Mouse (Mus musculus) central nervous system, embryonic 14 days (tissue): Measurements from ENCODE around the gene Tmprss6. TPM values are rescaled to one million over a fixed set of nuclear protein-coding genes. Genes with fewer than 3 reads are reported as not detected.

Source experiments
- polyA plus RNA-seq: library from polyadenylated mRNA; depleted of rRNA; stranded (reverse); fragments of >200 nt; gene quantifications from 2 replicates; pipeline ENCODE4 v1.2.3, GENCODE M21; 2012; rRNA removed

Tmprss6 gene
- polyA plus RNA-seq = 0.22 and 0.23 TPM in 2 replicates

GRCm38 (mm10) chr15:78468379-78468937 is at the start of gene Tmprss6:
Tmprss6 (minus strand) TSS chr15:78468634.

GRCm38 (mm10) chr15:78494968-78495406 is 26.6 kb upstream of the Tmprss6 start, which contains the start of gene Il2rb:
Il2rb (minus strand) TSS chr15:78495271.

GRCm38 (mm10) chr15:78428391-78429138 is 39.9 kb downstream of the Tmprss6 start, which contains the start of gene Kctd17:
Kctd17 (plus strand) TSS chr15:78428564.

GRCm38 (mm10) chr15:78406293-78406934 is 62.0 kb downstream of the Tmprss6 start, which contains the start of gene Mpst:
Mpst (plus strand) TSS chr15:78406416.

GRCm38 (mm10) chr15:78405517-78406211 is 62.8 kb downstream of the Tmprss6 start, which contains the start of gene Tst:
Tst (minus strand) TSS chr15:78405907.

GRCm38 (mm10) chr15:78395478-78395962 is 72.9 kb downstream of the Tmprss6 start, which contains the start of gene Tex33:
Tex33 (minus strand) TSS chr15:78395912.

Other genes with a start within 250 kb of the Tmprss6 start
- 1.8 and 2.5 TPM in 2 replicates for gene Ncf4, start 223.8 kb downstream of the Tmprss6 start, polyA plus RNA-seq
- 0.61 and 0.89 TPM in 2 replicates for gene Csf2rb2, start 162.9 kb downstream of the Tmprss6 start, polyA plus RNA-seq
- gene Csf2rb, start 142.9 kb downstream of the Tmprss6 start, polyA plus RNA-seq = 1.2 and 1.9 TPM in 2 replicates
- 0.16 TPM in 1 of 2 replicates, not detected in the other for gene Tex33, start 72.7 kb downstream of the Tmprss6 start, polyA plus RNA-seq
- gene Tst, start 62.7 kb downstream of the Tmprss6 start, polyA plus RNA-seq = 11.1 and 12.4 TPM in 2 replicates
- 76.1 and 98.9 TPM in 2 replicates for gene Mpst, start 62.2 kb downstream of the Tmprss6 start, polyA plus RNA-seq
- gene Kctd17, start 40.1 kb downstream of the Tmprss6 start, polyA plus RNA-seq = 257 and 286 TPM in 2 replicates
- gene Il2rb, start 26.6 kb upstream of the Tmprss6 start, polyA plus RNA-seq = 0.10 and 0.18 TPM in 2 replicates
- 13.6 and 27.7 TPM in 2 replicates for gene C1qtnf6, start 62.8 kb upstream of the Tmprss6 start, polyA plus RNA-seq
- gene Sstr3, start 76.1 kb upstream of the Tmprss6 start, polyA plus RNA-seq = 1.4 and 3.2 TPM in 2 replicates
- gene Rac2, start 104.1 kb upstream of the Tmprss6 start, polyA plus RNA-seq = 11.1 and 11.7 TPM in 2 replicates
- gene Cyth4, start 128.4 kb upstream of the Tmprss6 start, polyA plus RNA-seq = 6.1 and 6.3 TPM in 2 replicates